Mouse (Mus musculus) stomach, embryonic 14.5 days (tissue): ENCODE measurements at regions not wholly inside any gene's neighbourhood (a gene's known extent, or its start where the extent isn't known, plus 50 kb on each side); places are given as distances from the start of the nearest gene placed in this dataset.

Source experiments
- ATAC-seq: fragments of 200-750 bp; cut with Nextera tagmentation; 2 replicates; pipeline ENCODE4 v1.8.0; 2017; ENCODE audit warnings: low read depth, moderate TSS enrichment; ENCODE audit not compliant: insufficient number of reproducible peaks, insufficient read depth, low FRiP score
- H3K27ac ChIP-seq: fragments of 300-500 bp; sonication (generic); 2 replicates; pipeline ENCODE4 v1.5.1; 2014; ENCODE audit warnings: mild to moderate bottlenecking, low read length, moderate library complexity, mixed read lengths
- H3K27me3 ChIP-seq: fragments of 300-500 bp; sonication (generic); 2 replicates; pipeline ENCODE4 v1.6.1; 2014; ENCODE audit warnings: low read length, control low read depth, mixed read lengths; ENCODE audit not compliant: control insufficient read depth, insufficient read depth
- H3K36me3 ChIP-seq: fragments of 300-500 bp; sonication (generic); 2 replicates; pipeline ENCODE4 v1.6.1; 2014; ENCODE audit warnings: mild to moderate bottlenecking, control low read depth, low read length, moderate library complexity, mixed read lengths; ENCODE audit not compliant: control insufficient read depth, insufficient read depth
- H3K4me1 ChIP-seq: fragments of 300-500 bp; sonication (generic); 2 replicates; pipeline ENCODE4 v1.6.1; 2014; ENCODE audit warnings: low read length, control low read depth, mixed read lengths; ENCODE audit not compliant: control insufficient read depth, insufficient read depth
- H3K4me2 ChIP-seq: fragments of 300-500 bp; sonication (generic); replicated peaks from 2 replicates; pipeline ENCODE4 v1.6.1; 2014; ENCODE audit warnings: low read depth, low read length, control low read depth
- H3K4me3 ChIP-seq: fragments of 300-500 bp; sonication (generic); 2 replicates; pipeline ENCODE4 v1.5.1; 2014; ENCODE audit warnings: low read depth, low read length, control low read depth
- H3K9ac ChIP-seq: fragments of 300-500 bp; sonication (generic); replicated peaks from 2 replicates; pipeline ENCODE4 v1.6.1; 2014; ENCODE audit warnings: low read depth, mild to moderate bottlenecking, control low read depth, low read length, moderate library complexity, mixed read lengths
- H3K9me3 ChIP-seq: fragments of 300-500 bp; sonication (generic); 2 replicates; pipeline ENCODE4 v1.6.1; 2016; ENCODE audit warnings: low read depth, low read length, control low read depth; ENCODE audit not compliant: control insufficient read depth
- WGBS: fragments of 180-500 bp; shearing (Covaris S2); extraction: QIAGEN DNeasy Blood & Tissue Kit; methylation state at CpG from one replicate; pipeline ENCODE4 v1.1.7; 2014; 5-methylcytosine and 5-hydroxymethylcytosine counted together

DNA sequence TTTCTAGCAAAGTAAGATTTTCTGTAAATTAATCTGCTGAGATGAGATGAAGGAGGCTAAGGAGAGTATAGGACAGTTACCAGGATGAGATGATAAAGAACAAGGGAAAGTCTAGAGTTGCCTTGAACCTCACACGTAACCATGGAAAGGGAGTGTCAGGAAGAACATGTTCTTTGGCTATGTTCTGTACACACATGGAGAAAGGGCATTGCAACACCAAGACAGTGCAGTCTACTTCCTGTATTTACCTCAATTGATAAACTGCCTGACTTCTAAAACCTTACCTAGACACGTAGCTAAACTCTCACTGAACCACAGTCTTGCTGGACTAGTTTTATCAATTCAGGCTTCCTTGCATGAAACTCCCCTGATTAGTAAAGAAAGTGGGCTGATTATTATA lies 66.4 kb downstream of the Kctd12b start:
- Histone ChIP-seq H3K9ac (no peak overlapping the region), H3K4me1 (no peaks in the 10 kb centered on the region), H3K27ac (no peak overlapping the region), H3K9me3 (no peaks in the 10 kb centered on the region), H3K4me2 (no peak overlapping the region), H3K27me3 (no peaks in the 10 kb centered on the region), H3K4me3 (no peak overlapping the region), H3K36me3 (no peaks in the 10 kb centered on the region)
- no peak for ATAC-seq
- WGBS = 68% methylated on average over 2 of the region's 2 CpGs

DNA sequence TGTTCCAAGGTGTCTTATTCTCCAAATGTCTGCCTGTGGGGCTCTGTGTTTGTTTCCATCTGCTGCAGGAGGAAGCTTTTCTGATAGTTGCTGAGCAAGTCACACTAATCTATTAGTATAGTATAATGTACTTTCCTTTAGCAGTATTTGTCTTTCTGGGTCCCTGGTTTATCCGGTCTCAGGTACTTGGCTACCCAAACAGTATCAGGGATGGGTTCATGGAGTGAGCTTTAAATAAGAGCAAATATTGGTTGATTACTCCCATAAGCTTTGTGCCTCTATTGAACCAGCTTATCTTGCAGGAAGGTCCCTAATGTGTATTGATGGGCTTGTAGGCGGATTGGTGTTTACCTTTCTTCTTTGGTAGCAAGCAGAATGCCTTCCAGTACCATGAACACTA lies 66.8 kb downstream of the Cypt3 start:
- H3K4me3 ChIP-seq = no peak overlapping the region
- H3K27me3 ChIP-seq = no peaks in the 10 kb centered on the region
- H3K4me1 ChIP-seq = no peaks in the 10 kb centered on the region
- H3K9me3 ChIP-seq = no peaks in the 10 kb centered on the region
- no peak overlapping the region for H3K27ac ChIP-seq
- ATAC-seq = peak; percentile 49; the same call in 1 of the 2 replicates
- H3K9ac ChIP-seq = no peak overlapping the region
- H3K36me3 ChIP-seq = no peaks in the 10 kb centered on the region
- WGBS = 57% methylated on average over 2 of the region's 2 CpGs
- H3K4me2 ChIP-seq = no peak overlapping the region
